Mouse (Mus musculus): ENCODE data around the gene Ccdc86.

Gene Ccdc86

GRCm38 (mm10) chr19:10905728-10906000 lies 43.4 kb downstream of the Ccdc86 start:
- DNase-seq (ENCODE audit: low read depth) = no peak

GRCm38 (mm10) chr19:10904927-10905727 lies 43.9 kb downstream of the Ccdc86 start:
- DNase-seq (ENCODE audit: low read depth) = no peak

DNA sequence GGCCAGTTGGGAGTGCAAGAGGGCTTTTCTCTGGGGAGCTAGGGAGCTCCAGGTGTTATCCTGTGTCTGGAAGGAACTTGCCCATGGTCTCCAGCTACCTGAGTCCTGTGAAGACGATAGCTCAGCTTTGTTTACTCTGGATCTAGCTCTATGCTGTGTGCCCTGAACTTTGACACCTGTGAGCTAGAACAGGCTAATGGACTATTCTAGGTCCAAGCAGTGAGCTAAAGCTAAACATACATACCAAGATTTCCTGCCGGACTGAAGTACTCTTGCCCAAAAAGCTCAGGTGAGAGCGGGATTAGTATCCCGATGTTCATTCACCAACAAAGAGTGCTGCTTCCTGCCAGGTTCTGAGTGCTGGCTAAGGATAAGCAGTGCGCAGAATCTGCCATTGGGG lies 44.6 kb downstream of the Ccdc86 start:
- no peak for DNase-seq (ENCODE audit: low read depth)

DNA sequence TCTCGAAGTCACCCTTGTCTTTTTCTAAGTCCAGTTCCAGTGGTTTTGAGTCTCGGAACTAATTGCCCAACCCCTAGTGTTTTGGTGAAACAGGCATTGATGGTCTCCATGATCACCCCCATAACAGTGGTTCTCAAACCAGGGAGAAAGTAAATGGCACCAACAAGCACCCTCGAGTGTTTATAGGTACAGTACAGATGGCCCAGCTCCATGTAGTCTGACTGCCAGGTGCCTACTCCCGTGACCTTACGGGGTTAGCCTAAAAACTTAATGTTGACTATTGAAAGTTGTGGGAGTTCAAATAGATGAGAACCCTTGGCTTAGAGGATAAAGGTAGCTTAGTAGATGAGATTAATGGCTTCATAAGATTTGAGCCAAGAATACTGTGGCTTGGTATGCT lies 48.0 kb downstream of the Ccdc86 start:
- DNase-seq (ENCODE audit: low read depth) = no peak

DNA sequence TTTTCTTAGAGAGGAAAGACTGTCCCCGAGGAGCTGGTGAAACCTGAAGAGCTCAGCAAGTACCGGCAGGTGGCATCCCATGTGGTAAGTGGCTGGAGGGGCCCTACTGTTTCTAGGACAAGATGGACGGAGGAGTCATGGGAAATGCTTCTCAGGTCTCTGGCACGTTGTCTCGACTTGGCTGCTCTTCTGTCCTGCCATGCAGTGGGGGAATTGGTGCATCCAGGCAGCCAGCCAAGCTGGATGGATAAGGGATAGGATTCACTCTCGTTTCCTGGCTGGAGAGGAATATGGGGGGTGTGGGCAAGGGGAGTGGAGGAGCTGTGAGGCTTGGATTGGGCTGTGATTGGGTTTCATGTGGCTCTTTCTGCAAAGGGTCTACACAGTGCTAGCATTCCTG lies 48.8 kb downstream of the Ccdc86 start:
- DNase-seq (ENCODE audit: low read depth) = no peak

- no peak for DNase-seq (ENCODE audit: low read depth)
Measured at GRCm38 (mm10) chr19:10897491-10897890, 51.6 kb downstream of the Ccdc86 start.

DNA sequence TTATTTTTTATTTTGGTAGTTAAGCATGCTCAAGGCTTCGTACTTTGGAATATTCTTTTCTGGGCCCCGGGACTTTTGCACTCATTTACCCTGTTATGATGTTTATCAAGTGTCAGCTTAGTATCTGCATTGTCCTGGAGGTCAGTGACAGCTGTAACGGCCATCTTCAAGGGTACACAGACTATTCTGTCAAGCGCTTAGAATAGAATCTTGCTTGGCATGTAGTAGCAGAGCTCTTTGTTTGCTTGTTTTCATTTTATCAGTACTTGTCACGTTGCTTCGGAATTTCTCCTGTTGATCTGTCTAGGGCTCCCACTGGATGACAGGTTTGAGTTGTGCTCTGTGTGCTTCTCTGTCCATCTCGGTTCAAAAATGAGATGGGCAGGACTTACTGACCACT lies 52.2 kb downstream of the Ccdc86 start:
- no peak for DNase-seq (ENCODE audit: low read depth)

DNA sequence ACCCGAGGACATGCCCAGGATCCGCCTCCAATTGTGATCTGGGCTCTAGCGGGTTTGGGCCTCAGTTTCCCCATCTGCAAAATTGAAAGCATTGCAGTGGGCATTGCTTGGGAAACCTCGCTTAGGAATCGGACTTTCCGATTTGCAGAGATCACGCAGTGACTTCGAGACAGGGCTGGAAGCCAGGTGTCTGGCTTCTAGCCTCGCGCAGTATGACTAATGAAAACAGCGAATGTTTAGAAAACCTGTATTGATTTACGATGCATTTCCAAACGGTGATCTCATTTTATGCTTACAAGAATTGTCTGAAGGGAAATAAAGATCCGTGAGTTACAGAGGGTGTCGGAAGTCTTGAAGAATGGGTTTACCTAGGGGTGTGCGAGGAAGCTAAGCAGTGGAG lies 53.4 kb downstream of the Ccdc86 start:
- DNase-seq (ENCODE audit: low read depth) = no peak

DNA sequence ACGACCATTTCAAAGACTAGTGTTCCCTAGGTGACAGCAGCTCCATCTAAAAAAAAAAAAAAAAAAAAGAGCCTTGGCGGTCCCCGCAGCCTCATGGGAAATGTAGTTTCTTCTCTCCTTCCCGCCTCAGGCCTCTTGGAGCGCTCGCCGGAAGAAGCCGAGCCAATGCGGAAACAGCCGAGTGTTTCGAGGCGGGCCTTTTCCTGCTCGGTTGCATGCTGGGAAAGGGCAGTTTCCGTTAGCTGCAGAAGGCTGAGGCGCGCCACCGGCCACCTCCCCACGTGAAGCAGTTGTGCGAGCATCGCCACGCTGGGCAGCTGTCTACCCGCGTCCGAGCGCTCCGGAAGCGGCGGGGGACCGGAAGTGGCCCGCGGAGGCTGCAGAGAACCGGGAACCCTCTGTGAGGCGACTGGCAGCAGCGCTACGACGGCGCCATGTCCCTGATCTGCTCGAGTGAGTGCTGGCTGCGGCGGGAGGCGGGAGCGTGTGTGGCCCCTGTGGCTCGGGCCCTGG lies 54.0 kb downstream of the Ccdc86 start, which contains the start of gene Prpf19:
TSS of gene Prpf19 (plus strand) at position 216 of the 513 bp plus-strand sequence.
- DNase-seq (ENCODE audit: low read depth) = peak; percentile 94

GRCm38 (mm10) chr19:10892201-10892600 lies 56.9 kb downstream of the Ccdc86 start:
- no peak for DNase-seq (ENCODE audit: low read depth)
